Mouse (Mus musculus) forebrain, embryonic 12.5 days (tissue): ENCODE measurements at regions not wholly inside any gene's neighbourhood (a gene's known extent, or its start where the extent isn't known, plus 50 kb on each side); places are given as distances from the start of the nearest gene placed in this dataset.

Experiments used
- ATAC-seq: fragments of 200-750 bp; cut with Nextera tagmentation; 2 replicates; pipeline ENCODE4 v1.8.0; 2017; ENCODE audit warnings: moderate TSS enrichment; ENCODE audit not compliant: low FRiP score
- H3K27ac ChIP-seq: fragments of 300-500 bp; sonication (generic); 2 replicates; pipeline ENCODE4 v1.5.1; 2016; ENCODE audit warnings: mild to moderate bottlenecking
- H3K27me3 ChIP-seq: fragments of 300-500 bp; sonication (generic); 2 replicates; pipeline ENCODE4 v1.6.1; 2016; ENCODE audit warnings: mild to moderate bottlenecking
- H3K36me3 ChIP-seq: fragments of 300-500 bp; sonication (generic); replicated peaks from 2 replicates; pipeline ENCODE4 v1.6.1; 2016; ENCODE audit warnings: mild to moderate bottlenecking
- H3K4me1 ChIP-seq: fragments of 300-500 bp; sonication (generic); 2 replicates; pipeline ENCODE4 v1.6.1; 2016
- H3K4me2 ChIP-seq: fragments of 300-500 bp; sonication (generic); 2 replicates; pipeline ENCODE4 v1.6.1; 2016; ENCODE audit warnings: mild to moderate bottlenecking, moderate library complexity
- H3K4me3 ChIP-seq: fragments of 300-500 bp; sonication (generic); replicated peaks from 2 replicates; pipeline ENCODE4 v1.5.1; 2016; ENCODE audit warnings: mild to moderate bottlenecking
- H3K9ac ChIP-seq: fragments of 300-500 bp; sonication (generic); 2 replicates; pipeline ENCODE4 v1.6.1; 2016; ENCODE audit warnings: mild to moderate bottlenecking
- H3K9me3 ChIP-seq: fragments of 300-500 bp; sonication (generic); 2 replicates; pipeline ENCODE4 v1.6.1; 2016
- WGBS: fragments of 180-500 bp; shearing (Covaris S2); methylation state at CpG from one replicate; pipeline ENCODE4 v1.1.7; 2016; 5-methylcytosine and 5-hydroxymethylcytosine counted together

DNA sequence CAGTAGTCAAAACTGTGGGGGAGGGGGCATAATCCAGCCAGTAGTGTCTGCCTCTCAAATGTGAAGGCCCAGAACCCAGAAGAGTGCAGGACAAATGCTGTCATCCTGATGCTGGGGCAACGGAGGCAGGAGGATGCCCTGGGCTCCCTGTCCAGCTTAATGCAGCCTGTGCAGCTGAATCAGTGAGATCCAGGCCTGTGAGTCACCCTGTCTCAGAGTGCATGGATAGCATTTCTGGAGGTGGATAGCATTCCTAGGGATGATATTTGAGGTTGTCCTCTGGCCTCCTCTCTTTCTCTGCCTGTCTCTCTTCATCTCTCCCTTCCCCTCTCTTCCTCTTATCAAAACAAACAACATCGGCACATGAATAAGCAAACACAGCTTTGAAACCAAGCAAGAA is 73.8 kb upstream of the Mvb12b start:
- Histone ChIP-seq H3K36me3 (no peaks in the 10 kb centered on the region), H3K4me2 (peak overlapping the region; percentile 6; the same call in 1 of the 2 replicates), H3K9me3 (peaks cover 3% of the 10 kb centered on the region; the same call in 1 of the 2 replicates), H3K9ac (no peak overlapping the region), H3K27ac (peak overlapping the region; percentile 81), H3K4me3 (no peak overlapping the region), H3K27me3 (0 out of 2 replicates have a peak, but pooled peaks cover 13% of the 10 kb centered on the region), H3K4me1 (peaks cover 32% of the 10 kb centered on the region)
- 54% methylated on average over 2 of the region's 2 CpGs for WGBS
- no peak for ATAC-seq

DNA sequence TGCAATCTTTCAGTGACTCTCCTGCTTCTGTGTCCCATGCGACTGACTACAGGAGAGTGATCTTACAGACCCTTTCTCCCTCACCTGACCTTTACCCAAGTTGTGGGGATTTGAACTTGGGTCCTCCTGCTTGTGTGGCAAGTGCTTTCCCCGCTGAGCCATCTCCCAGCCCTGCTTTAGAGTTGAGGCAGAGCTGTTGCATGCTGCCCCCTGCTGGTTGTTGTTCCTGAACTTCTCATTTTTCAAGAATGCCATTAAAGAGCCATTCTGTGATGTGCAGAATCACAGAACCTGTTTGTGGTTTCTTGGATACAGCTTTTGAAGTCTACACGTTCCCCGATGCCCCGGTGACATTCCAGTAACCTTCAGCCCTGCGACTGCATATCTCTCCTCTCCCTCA is 70.0 kb upstream of the Mvb12b start:
- no peaks in the 10 kb centered on the region for H3K36me3 ChIP-seq
- H3K27ac ChIP-seq, result no peak overlapping the region
- H3K9ac ChIP-seq, result no peak overlapping the region
- peaks cover 3% of the 10 kb centered on the region; the same call in 1 of the 2 replicates for H3K9me3 ChIP-seq
- WGBS, result 62% methylated on average over 6 of the region's 6 CpGs
- peaks cover 14% of the 10 kb centered on the region for H3K4me1 ChIP-seq
- no peaks in the 10 kb centered on the region for H3K27me3 ChIP-seq
- no peak overlapping the region for H3K4me2 ChIP-seq
- ATAC-seq, result no peak
- no peak overlapping the region for H3K4me3 ChIP-seq

- no peak for ATAC-seq
- Histone ChIP-seq H3K9me3 (no peaks in the 10 kb centered on the region), H3K36me3 (no peaks in the 10 kb centered on the region), H3K27ac (no peak overlapping the region), H3K27me3 (no peaks in the 10 kb centered on the region), H3K4me2 (no peak overlapping the region), H3K9ac (no peak overlapping the region), H3K4me1 (peaks cover 6% of the 10 kb centered on the region), H3K4me3 (no peak overlapping the region)
- 70% methylated on average over 3 of the region's 3 CpGs for WGBS
Measured at GRCm38 (mm10) chr2:33944301-33944700, 56.6 kb upstream of the Mvb12b start.

DNA sequence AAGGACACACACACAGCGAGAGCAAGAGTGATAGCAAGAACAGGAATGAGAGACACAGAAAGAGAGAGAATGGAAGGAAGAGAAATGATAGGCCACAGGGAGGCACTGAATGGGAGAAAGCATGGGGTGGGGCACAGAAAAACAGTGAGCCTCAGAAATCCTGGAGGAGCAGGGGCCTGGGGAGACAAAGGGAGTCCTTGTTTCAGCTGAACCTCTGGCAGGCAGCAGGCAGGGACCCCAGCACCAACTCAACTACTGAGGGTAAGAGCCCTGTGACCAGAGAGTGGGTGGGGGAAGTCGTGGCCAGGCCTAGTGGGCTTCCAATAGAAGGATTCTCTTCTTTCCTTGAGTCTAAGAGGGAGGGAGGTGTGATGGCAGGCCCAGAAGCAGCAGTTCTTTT is 54.3 kb upstream of the Mvb12b start:
- H3K4me1 ChIP-seq, result peaks cover 6% of the 10 kb centered on the region
- H3K27me3 ChIP-seq, result no peaks in the 10 kb centered on the region
- no peak overlapping the region for H3K27ac ChIP-seq
- H3K9ac ChIP-seq, result no peak overlapping the region
- ATAC-seq, result no peak
- H3K36me3 ChIP-seq, result no peaks in the 10 kb centered on the region
- H3K9me3 ChIP-seq, result no peaks in the 10 kb centered on the region
- no peak overlapping the region for H3K4me2 ChIP-seq
- no peak overlapping the region for H3K4me3 ChIP-seq
- 54% methylated on average over 2 of the region's 2 CpGs for WGBS

DNA sequence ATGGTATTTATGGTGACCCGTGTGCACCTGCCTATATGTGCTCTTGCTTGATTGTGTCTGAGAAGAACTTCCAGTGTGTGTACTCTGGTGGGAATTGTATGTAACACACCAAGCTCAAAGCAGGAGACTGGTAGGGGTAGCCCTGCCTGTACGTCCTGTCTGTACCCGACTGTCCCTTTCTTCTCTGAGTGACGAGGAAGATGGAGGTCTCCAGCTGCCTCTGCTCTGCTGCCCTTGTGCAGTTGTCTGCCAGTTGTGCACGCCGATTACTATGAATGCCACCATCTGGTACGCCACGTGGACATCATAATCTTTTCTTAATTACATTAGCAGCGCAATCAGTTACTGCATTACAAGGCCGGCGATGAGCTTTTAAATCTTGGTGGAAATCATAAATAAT is 53.6 kb upstream of the Mvb12b start:
- Histone ChIP-seq H3K9me3 (no peaks in the 10 kb centered on the region), H3K4me1 (peaks cover 6% of the 10 kb centered on the region), H3K9ac (no peak overlapping the region), H3K4me3 (no peak overlapping the region), H3K27ac (no peak overlapping the region), H3K27me3 (no peaks in the 10 kb centered on the region), H3K36me3 (no peaks in the 10 kb centered on the region), H3K4me2 (no peak overlapping the region)
- ATAC-seq, result no peak
- 85% methylated on average over 11 of the region's 11 CpGs for WGBS

DNA sequence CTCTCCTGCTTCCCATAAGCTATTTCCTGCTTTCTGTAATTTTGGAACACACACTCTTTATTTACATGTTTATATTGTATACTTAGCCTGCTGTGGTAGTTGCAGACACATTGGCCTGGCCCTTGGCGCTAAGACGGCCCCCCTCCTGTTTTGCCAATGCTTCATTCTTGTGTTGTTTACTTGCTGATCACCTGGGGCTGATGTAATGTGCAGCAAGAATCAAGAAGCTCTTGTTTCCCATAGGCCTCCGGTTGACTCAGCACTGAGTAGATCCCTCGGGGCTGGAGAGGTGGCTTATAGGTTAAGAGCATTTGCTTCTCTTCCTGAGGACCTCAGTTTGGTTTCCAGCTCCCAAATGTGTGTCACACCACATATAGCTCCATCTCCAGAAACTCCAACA is 52.1 kb upstream of the Mvb12b start:
- no peak for ATAC-seq
- Histone ChIP-seq H3K4me2 (no peak overlapping the region), H3K4me1 (peaks cover 10% of the 10 kb centered on the region), H3K9me3 (no peaks in the 10 kb centered on the region), H3K27me3 (no peaks in the 10 kb centered on the region), H3K4me3 (no peak overlapping the region), H3K27ac (no peak overlapping the region), H3K9ac (no peak overlapping the region), H3K36me3 (no peaks in the 10 kb centered on the region)
- WGBS, result 90% methylated on average over 4 of the region's 4 CpGs
